Mouse (Mus musculus) right cerebral cortex, postnatal 14 days (tissue): Measurements from ENCODE around the gene Slc44a3.
A peak's percentile ranks its signal among the peaks of the same experiment; 100 is the strongest.
"Not testable (repeated sequence)": the region's sequence is repeated elsewhere in the genome, so short reads cannot be mapped to it uniquely, and the experiment has no call there.

Experiments used
- DNase-seq: peaks from one replicate; pipeline ENCODE4 v3.0.0; 2022

The Slc44a3 gene

GRCm38 (mm10) chr3:121547851-121548624, 15.8 kb upstream of the Slc44a3 start:
- DNase-seq: no peak

GRCm38 (mm10) chr3:121540621-121541020, 8.4 kb upstream of the Slc44a3 start:
- no peak for DNase-seq

- no peak for DNase-seq
These were observed 7.7 kb upstream of the Slc44a3 start for GRCm38 (mm10) chr3:121539871-121540431.

GRCm38 (mm10) chr3:121538847-121539246, 6.6 kb upstream of the Slc44a3 start:
- DNase-seq: not testable (repeated sequence)

- DNase-seq: no peak
These were observed 5.8 kb upstream of the Slc44a3 start for GRCm38 (mm10) chr3:121537996-121538395.

- no peak for DNase-seq
These were observed 4.6 kb upstream of the Slc44a3 start for GRCm38 (mm10) chr3:121536803-121537202.

- DNase-seq: peak; percentile 25
These were observed 3.8 kb upstream of the Slc44a3 start for GRCm38 (mm10) chr3:121535813-121536504.

- DNase-seq: no peak
These were observed 645 bp downstream of the Slc44a3 start for GRCm38 (mm10) chr3:121531370-121532148.

- no peak for DNase-seq
These were observed 1.5 kb downstream of the Slc44a3 start for GRCm38 (mm10) chr3:121530546-121531258.

GRCm38 (mm10) chr3:121526096-121527093, 5.8 kb downstream of the Slc44a3 start:
- DNase-seq: no peak

- DNase-seq: no peak
These were observed 10.5 kb downstream of the Slc44a3 start for GRCm38 (mm10) chr3:121521633-121522125.

- DNase-seq: no peak
These were observed 11.1 kb downstream of the Slc44a3 start for GRCm38 (mm10) chr3:121521123-121521522.

GRCm38 (mm10) chr3:121517030-121517429, 15.2 kb downstream of the Slc44a3 start:
- no peak for DNase-seq

GRCm38 (mm10) chr3:121509141-121509540, 23.1 kb downstream of the Slc44a3 start:
- no peak for DNase-seq

- no peak for DNase-seq
These were observed 24.5 kb downstream of the Slc44a3 start for GRCm38 (mm10) chr3:121507678-121508077.

GRCm38 (mm10) chr3:121506756-121507155, 25.4 kb downstream of the Slc44a3 start:
- no peak for DNase-seq

- no peak for DNase-seq
These were observed 26.0 kb downstream of the Slc44a3 start for GRCm38 (mm10) chr3:121506175-121506574.

GRCm38 (mm10) chr3:121504927-121505487, 27.2 kb downstream of the Slc44a3 start:
- DNase-seq: no peak

- DNase-seq: no peak
These were observed 31.5 kb downstream of the Slc44a3 start for GRCm38 (mm10) chr3:121500734-121501133.

GRCm38 (mm10) chr3:121500225-121500624, 32.0 kb downstream of the Slc44a3 start:
- DNase-seq: peak; percentile 65

- DNase-seq: no peak
These were observed 38.2 kb downstream of the Slc44a3 start for GRCm38 (mm10) chr3:121493997-121494421.
